Mouse (Mus musculus): ENCODE data around the gene Htr2a. TPM values are rescaled to one million over a fixed set of nuclear protein-coding genes. Genes with fewer than 3 reads are reported as not detected.

Htr2a gene
- polyA plus RNA-seq, 1 experiment: 0.34 TPM

DNA sequence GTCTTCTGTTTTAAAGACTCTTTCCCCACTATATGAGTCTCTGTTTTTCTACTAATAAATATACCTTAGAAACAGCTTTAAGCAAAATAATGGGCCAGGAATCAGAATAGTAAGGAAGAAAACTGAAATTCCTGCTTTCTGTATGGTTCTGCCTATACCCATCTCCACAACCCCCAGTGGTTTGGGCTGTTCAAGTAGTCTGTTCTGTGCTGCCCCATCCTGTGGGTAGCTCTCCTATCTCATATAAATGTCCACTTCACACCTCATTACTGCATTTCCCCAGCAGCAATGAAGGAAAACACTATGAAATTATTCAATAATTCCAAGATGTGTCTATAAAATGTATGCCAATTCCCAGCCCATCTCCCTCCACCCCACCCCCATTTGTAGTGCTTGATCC, 56.8 kb downstream of the Htr2a start:
- no peak for DNase-seq (ENCODE audit: low read depth)

DNA sequence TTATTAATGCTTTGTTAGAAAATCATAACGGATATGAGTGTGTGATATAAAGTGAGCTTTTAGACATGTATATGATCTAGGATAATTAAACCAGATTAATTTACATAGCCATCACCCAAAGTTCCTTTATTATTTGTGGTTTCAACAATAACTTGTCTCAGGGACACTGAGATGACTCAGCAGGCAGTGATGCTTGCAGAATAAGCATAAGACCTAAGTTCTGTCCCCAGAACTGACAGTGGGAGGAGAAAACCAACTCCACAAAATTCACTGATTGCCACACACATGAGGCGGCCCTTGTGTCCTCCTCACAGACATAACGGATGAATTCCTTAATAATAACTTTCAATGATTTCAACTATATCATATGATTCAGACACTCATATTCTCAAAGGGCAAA, 58.6 kb downstream of the Htr2a start:
- no peak for DNase-seq (ENCODE audit: low read depth)

DNA sequence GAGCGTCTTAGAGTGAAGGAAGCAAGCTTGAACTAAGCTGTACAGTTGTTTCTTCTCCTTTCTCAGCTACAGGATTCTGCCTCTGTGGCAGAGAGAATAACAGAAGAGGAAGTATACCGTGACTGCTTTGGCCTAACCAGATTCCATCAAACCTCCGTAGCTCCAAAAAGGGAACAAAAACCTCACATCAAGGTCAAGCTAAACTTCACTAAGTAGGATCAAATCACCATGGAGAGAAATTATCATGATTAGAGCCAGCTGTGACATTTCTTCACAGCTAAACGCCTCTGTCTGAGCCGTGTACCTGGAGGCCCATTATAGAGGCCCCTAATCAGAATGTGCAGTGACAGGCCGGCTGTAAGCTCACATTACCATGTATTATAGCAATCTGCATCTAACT, 63.3 kb downstream of the Htr2a start:
- DNase-seq (ENCODE audit: low read depth): no peak

DNA sequence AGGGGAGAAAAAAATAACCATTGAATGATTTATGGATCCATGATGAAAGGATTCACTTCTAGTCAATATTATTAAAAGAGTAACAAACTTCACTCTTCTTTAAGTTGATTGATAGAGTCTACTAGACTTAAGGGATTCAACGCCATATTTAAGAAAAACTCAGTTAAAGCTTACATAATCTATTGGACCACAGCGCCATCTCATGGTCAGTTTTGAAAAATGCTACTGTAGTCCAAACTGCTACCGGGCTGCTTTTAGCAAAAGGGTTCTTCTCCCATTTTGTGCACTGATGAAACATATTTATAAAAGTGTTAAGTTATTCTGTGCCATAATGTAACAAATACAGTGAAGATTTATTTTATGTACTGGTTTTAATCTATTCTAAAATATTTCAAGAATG, 68.4 kb downstream of the Htr2a start:
- DNase-seq (ENCODE audit: low read depth): no peak

DNA sequence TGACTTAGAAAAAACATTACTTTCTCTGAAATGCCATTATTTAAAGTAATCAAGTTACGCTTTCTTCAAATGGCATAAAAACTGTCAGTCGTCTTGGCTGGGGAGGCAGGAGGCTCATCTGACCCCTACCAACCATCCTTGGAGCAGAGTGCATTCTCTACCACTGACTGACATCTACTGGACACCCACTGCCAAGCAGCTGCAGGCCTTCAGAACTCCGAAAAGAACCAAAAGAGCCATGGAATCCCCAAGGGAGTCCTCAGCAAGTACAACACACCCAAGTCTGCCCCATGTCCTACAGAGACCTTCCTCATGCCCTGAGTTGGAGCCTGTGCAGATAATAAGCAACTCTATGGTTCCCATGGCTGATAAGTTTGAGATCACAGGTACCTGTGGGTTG, 82.9 kb downstream of the Htr2a start:
- no peak for DNase-seq (ENCODE audit: low read depth)

DNA sequence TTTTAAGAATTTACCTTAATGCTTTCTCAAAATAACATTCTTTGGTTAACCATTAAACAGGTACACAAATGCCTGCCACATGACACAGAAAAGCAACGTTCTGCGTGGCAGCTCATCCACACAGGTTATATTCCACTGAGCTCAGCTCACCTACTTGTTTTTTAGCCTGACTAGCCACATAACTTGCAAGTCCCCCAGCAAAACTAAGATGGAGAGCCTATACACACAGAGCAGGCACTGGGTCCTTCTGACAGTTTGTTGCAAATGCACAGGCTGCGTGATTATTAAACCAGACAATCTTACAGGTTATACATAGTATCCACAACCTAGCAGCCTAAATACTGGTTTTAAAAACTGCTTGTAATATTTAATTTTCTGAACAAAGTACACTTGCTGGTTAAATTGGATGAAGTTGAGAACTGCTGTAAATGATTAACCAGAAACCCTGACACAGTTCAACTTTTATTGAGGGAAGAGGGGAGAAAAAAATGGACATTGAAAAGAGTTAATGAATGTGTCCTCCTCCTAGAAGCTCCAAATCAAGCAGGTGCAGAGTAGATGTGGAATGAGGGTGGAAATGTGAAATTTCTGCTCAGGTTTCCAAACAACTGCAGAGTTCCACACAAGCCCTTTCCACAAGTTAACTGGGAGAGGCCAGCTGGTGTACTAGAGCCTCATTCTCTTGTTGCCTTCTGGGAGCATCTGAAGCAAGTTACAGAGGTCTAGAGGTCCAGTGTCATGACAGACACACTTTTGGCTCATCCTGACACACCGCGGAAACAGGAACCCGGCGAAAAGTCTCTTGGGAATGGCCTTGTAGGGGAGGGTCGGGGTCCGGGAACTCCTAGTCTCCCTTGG, 90.8 kb downstream of the Htr2a start:
- no peak for DNase-seq (ENCODE audit: low read depth)

DNA sequence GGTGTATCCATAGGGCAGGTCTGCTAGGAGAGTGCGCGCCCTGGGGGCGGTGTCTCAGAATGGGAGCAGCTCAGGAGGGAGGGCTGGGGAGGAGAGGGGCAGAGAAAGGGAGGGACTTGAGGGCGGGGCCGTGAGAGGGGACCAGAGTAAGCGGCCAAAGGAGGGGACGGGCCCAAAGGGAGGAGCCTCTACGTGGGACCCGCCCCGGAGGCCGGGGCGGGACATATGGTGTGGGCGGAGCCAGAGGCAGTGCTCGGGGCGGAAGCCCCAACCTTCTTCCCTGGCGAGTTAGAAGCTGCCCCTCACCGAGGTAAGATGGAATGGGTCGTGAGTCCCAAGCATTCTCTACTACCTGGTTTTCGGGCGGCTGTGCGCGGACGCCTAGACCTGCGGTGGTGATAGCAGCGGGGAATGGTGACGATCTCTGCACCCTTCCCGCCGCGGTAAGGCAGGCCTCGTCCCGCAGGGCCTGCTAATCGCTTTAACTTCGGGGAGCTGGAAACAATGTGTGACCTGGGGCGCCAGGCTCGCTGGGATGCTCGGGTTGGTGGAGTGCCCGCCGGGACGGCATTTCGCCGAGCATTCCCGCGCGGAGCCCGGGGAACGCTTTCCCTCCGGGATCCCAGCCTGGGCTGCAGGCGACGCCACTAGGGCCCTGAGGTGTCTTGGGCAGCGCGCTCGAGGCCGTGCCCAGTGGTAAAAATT, 91.6 kb downstream of the Htr2a start, which contains the start of gene Esd:
TSS of gene Esd (plus strand) at position 219 of the 705 bp plus-strand sequence.
- DNase-seq (ENCODE audit: low read depth): no peak

DNA sequence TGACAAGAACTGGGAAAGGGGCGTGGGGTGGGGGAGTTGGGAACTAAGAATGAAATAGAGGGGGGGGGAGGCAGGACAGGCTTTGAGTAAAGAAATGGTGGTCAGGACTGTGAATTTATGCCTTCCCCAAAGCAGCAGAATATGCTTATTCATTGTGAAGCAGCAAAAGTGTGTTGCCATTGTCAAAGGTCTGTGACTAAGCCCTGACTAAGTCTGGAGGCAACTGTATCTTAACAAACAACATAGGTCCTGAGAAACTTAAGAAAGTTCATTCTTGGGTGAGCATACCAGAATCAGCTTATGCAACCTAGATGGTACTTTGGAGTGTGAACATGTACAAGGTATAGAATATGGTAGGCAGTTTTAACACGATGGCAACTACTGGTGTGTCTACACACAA, 92.8 kb downstream of the Htr2a start:
- DNase-seq (ENCODE audit: low read depth): no peak

DNA sequence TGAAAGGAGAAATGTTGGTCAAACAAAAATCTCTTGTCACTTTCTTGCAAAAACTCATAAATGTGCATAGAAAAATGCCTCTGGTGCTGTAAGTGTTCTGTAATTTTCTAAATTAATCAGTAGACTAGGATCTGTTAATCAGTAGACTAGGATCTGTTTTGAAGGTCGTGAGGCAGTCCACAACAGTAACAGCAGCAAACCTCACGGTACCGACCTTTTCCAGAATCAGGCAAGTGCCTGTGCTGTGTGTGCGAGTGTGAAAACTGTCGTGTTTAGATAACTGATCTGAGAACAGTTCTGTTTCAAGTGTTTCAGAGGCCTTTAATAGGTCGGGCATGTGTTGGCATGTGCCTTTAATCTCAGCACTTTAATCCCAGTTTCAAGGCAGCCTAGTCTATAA, 94.8 kb downstream of the Htr2a start:
- DNase-seq (ENCODE audit: low read depth): no peak

DNA sequence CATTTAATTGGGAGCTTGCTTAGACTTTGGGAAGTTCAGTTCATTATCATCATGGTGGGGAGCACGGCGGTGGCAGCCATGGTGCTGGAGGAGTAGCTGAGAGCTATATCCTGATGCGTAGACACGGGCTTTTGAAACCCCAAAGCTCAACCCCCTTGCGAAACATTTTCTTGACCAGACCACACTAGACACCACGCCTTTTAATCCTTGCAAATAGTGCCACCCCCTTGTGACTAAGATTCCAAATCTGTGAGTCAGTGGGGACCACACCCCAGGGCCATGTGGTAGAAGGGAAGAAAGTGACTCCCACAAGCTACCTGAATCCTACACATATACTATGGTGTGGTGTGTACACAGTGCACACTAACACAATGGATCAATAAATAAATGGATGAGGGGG, 96.2 kb downstream of the Htr2a start:
- DNase-seq (ENCODE audit: low read depth): no peak

Other genes starting within 250 kb of the Htr2a start
- gene Esd, start 91.5 kb downstream of the Htr2a start, polyA plus RNA-seq (2012; rRNA removed): 83.9 and 88.2 TPM in 2 replicates